Mouse (Mus musculus): Measurements from ENCODE around the gene Zbtb40.

- TF ChIP-seq CTCF (IDR thresholded peaks at IDR 0.05; ENCODE audit: low read depth, low read length) = no peak
- no peak for TF ChIP-seq POLR2A (IDR thresholded peaks at IDR 0.05; ENCODE audit: borderline replicate concordance, low read depth, low read length)
Measured at GRCm38 (mm10) chr4:136967511-136967910, 81.1 kb downstream of the Zbtb40 start.

Measured in bone marrow macrophage, adult 2 months (primary cell).